Mouse (Mus musculus): ENCODE measurements around the gene Ift122.
"Not testable (repeated sequence)": the region's sequence is repeated elsewhere in the genome, so short reads cannot be mapped to it uniquely, and the experiment has no call there.

Ift122 gene

DNA sequence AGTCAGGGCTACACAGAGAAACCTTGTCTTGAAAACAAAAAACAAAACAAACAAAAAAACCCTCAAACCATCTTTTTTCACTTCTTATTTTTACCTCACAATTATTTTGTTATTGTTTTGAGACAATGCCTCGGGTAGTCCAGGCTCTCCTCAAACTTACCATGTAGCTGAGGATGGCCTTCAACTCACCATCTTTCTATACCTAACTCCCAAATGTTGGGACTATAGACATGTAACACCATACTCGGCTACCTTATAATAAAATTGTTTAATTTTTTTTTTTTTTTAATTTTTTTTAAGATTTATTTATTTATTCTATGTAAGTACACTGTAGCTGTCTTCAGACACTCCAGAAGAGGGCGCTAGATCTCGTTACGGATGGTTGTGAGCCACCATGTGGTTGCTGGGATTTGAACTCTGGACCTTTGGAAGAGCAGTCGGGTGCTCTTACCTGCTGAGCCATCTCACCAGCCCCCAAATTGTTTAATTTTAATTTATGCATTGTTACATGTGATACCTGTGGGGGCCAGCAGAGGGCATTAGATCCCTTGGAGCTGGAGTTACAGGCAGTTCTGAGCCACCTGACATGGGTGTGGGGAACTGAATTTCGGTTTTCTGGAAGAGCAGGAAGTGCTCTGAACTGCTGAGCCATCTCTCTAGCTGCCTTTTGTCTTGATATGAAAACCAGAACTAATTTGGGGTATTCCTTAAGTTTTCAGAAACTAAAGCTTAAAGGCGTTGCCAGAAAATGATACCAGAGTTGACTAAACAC, 6.4 kb upstream of the Ift122 start:
- peak; percentile 53 to 73 for DNase-seq

DNA sequence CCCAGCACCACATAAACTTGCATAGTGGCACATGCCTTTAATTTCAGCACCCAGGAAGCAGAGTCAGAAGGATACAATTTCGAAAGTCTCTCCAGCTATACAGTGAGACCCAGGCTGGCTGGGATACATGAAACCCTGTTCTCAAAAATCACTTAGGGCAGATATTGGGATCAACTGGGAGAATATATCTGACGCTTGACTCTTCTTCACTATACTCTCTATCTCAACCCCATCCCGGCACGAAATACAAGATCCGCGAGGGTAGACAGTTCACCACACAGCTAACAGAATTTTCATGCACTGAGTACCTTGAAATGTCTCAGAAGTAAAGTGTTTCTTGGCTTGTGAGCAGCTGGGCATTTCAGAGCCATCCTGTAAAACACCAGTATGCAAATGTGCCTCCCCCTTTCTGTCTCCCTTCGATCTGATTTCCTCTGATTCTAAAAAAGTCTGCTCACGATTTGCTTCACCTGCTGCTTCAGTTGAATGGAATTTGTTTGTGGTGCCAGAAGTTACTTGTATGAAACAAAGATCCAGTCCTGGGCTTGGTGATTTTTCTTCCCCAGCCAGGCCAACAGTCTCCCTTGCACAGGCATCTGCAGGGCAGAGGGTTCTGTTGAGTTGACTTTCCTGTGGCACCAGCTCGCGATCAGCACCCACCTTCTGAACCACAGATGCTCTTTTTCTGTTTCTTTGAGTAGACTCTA, 4.5 kb upstream of the Ift122 start:
- DNase-seq, result no peak

DNA sequence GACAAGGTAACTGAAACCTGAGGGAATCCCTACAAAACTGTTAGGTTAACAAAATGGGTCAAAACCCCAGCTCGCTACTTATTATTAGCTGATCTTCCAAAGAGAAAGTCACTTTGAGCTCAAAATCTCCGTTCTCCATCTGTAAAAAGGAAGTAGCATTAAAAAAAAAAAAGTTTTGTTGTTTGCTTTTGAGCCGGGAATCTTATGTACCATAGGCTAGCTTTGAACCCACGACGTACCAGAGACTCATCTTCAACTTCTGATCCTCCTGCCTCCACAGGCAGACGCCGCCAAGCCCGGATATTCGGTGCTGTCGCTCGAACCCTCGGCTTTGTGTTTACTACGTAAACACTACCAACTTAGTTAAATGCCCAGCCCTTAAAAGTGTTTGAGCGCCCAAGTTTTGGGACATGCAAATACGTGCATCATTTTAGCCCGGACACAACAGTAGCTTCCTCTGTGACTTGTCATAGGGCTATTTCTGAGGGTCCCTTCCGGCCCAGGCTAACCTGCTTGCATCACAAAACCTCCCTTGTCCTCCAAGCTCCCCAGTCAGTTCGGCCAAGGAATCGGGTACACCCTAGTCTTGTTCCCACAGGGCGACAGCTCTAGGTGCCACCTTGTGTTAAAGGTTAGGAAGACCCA, 702 bp upstream of the Ift122 start:
- DNase-seq, result no peak

DNA sequence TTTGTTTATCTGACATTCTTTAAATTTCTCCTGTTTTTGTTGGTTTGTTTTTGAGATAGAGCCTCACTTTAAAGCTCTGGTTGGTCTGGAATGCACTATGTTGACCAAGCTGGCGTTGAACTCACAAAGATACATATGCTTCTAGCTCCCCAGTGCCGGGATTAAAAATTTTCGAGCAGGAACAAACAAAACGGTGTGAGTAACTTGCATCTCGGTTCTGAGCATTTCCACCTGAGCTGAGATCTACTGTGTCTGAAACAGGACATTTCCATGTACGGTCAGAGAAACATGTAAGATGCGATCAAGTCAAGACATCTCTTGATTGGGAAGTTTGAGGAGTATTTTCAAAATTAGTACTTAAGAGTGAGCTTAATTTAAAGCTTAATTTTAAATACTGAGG, 715 bp downstream of the Ift122 start:
- DNase-seq, result no peak

DNA sequence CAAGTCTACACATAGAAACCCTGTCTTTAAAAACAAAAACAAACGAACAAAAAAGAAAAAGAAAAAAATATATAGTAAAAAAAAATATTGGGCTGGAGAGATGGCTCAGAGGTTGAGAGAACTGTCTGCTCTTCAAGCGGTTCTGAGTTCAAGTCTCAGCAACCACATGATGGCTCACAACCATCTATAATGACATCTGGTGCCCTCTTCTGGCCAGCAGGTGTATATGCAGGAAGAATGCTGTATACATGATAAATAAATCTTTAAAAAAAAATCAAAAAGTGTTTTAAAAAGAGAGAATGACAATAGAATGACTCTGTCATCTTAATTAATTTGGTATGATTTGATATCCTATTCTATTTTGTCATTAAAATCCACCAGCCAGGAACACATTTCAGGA, 1.2 kb downstream of the Ift122 start:
- peak in 1 of 2 experiments; percentile 34 for DNase-seq

DNA sequence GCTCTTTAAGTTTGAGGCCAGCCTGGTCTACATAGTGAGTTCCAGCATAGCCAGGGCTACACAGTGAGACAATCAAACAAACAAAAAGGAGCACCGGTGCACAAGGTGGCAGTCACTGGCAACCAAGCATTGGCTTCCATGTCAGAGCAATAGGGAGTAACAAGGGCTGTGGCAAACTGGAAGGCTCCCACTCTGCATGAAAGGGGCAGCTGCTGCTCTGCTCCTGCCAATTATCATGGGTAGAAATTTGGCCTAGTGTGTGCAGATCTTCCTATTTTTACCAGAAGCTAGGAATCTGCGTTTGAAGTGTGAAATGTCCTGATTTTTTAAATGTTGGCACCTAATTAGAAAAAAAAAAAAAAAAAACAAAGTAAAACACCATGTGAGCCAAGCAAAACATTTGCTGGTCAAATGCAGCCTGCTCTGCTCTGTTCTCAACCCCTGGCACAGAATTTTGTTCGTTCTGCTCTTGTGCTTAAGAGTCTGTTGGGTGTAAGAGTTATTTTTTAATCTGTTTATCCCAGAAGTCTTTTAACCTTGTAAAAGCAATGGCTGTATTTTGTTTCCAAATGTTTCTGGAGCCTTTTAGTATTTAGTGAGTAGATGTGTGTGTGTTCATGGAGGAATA, 2.6 kb downstream of the Ift122 start:
- no peak for DNase-seq

DNA sequence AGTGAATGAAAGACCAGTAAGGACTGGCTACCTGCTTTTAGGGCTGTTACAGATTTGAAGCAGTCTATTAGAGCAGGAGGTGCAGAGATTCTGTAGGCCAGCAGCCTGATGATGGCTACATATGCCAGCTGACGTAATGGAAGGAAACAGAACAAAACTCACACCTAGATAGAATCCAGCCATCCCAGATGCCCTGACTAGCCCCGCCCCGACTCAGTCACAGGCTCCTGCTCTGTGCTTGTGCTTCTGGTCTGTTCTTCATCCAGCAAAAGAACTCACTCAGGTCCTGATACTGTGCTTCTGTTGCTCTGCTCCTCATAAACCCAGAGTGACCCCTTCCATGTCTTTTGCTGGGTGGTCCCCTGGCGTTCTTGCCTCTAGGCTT, 3.1 kb downstream of the Ift122 start:
- no peak for DNase-seq

DNA sequence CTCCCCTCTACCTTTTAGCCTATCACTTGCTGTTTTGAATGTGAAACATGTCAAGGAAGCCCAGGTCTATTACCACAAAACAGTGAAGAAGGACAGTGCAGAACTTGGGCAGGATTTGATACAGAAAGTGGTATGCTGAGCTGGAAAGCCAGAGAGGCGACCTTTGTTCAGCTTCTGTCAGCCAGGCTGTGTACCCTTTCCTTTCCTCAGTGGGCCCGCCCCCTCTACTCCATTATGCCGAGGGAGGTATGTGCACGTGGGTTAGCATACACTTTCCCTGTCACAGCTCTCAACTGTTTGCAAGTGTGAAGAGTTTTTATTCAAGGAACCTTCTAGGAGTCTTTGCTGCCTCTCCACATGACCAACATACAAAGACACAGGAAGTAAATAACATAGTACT, 6.0 kb downstream of the Ift122 start:
- no peak for DNase-seq

DNA sequence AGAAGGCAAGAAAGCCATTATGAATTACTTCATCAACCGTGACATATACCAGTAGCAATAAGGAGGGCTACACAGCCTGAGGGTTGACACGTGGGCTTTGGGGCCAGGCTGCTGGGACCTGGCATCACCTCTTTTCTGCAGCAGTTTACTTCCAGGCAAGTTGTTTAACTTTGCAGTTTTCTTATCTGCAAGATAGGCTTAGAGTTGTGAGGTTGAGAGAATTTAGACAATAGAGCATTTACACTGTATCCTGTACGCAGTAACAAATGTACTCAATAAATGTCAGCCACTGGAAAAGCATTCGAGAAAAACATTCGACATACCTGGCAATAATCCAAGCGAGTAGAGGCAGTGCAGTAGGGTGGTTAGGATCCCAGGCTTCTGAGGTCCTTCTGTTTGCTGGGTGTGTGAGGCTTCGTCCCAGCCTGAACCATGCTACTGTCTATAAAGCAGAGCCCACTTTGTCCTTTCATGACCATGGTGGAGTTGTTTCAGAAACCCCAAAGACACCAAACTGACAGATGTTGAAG, 6.8 kb downstream of the Ift122 start:
- no peak for DNase-seq

DNA sequence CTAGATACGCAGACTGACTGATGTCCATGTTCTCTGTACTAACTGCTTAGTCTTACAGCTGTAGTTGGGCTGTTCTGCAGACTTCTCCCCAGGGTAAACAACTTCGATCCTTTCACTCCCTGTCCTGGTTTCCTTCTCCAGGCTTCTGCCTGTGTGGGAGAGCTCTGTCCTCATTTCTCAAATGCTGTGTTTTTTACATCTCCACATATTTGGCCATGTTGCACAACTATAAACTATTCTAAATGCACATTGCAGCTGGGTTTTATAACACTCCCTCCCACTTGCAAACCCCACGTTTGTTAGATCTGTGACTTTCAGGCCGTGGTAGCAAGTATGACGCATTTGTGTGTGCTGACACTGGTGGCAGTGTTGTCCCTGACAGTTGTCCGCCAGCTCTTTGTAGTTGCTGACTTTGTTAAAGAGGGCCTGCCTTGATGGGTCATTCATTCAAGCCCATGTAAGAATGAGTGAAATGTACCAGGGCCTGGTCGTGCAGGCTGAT, 10.1 kb downstream of the Ift122 start:
- no peak for DNase-seq

DNA sequence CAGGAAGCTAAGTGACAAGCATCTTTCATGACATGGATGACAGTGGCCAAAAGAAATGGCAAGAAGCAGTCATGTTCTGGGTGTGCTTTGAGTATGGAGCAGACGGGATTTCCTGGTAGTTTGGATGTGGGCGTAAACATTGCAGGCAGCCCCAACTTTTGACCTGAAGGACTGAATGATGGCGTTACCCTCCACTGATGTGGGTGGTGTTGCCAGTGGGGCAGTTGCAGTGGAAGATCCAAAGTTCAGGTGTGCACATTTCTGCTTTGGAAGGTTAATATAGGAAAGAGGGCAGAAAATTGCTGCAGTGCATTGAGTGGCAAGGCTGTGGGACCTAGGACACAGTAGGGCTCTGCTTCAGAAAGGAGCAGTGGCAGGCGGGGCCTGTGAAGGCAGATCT, 12.0 kb downstream of the Ift122 start:
- DNase-seq, result no peak

DNA sequence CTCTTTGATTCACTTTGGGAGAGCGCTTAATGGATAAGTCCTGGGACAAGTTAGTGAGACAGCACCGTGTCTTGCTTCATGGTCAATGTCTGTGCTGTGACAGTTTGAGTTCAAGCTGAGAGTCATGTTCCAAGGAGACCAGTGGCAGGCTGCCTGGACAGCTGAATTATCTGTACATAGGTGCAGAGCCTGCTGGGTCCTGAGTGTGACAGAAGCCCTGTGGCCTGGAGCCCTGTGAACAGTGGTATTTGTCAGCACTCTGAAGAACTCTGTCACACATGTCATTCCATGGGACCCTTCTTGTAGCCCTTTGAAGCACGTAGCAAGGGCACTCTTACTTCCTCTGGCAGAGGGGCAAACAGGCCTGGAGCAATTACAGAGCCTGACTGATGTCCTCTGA, 13.9 kb downstream of the Ift122 start:
- DNase-seq, result not testable (repeated sequence)

DNA sequence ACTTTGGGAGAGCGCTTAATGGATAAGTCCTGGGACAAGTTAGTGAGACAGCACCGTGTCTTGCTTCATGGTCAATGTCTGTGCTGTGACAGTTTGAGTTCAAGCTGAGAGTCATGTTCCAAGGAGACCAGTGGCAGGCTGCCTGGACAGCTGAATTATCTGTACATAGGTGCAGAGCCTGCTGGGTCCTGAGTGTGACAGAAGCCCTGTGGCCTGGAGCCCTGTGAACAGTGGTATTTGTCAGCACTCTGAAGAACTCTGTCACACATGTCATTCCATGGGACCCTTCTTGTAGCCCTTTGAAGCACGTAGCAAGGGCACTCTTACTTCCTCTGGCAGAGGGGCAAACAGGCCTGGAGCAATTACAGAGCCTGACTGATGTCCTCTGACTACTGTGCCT, 18.0 kb downstream of the Ift122 start:
- DNase-seq, result not testable (repeated sequence)

DNA sequence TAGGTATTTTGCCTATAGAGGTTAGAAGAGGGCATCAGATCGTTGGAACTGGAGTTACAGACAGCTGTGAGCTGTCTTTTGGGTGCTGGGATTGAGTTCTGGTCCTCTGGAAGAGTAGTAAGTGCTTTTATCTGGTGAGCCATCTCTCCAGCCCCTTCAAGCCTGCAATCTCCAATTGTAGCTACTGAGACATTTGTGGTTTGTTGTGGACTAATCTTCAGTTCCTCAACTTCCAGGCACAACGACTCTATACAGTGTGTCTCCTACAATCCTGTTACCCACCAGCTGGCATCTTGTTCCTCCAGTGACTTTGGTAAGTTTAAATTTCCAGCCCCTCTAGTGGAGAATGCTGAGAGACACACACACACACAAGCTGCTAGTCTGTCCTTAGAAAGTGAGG, 24.0 kb downstream of the Ift122 start:
- no peak for DNase-seq

DNA sequence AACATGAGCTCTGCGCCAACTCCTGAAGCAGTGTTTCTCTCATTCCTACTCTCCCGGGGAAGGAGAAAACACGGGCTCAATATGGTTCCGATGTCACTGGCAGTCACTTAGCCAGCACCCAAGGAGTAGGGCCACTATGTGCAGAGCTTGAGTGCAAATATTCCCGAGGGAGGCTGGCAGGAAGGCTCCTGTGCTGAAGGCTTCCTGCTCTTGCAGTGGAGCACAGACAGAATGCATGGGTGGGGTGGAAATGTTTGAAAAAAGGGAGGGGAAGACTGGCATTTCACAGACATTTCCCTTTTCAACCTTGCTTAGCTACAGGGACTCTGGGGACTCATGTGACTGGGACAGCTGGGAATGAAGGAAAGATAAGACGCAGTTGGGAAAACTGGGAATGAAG, 25.4 kb downstream of the Ift122 start:
- no peak for DNase-seq

DNA sequence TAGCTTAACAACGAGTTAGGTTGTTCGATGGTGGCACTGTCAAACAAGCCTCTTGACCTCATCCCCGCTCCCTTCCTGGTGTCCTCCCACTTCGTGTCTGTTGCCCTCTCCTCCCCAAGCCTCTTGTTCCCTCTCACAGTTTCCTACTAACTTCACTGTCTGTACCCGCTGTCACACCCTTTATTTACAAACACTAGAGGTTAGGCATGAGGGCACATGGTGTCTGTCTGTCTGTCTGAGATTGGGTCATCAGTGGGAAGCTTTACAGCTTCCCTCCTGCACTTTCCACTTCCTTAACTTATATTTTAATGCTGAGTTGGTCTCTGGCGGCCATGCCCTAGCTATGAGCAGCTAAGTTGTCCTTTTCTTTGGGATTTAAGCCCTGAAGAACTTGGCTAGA, 26.5 kb downstream of the Ift122 start:
- DNase-seq, result no peak

DNA sequence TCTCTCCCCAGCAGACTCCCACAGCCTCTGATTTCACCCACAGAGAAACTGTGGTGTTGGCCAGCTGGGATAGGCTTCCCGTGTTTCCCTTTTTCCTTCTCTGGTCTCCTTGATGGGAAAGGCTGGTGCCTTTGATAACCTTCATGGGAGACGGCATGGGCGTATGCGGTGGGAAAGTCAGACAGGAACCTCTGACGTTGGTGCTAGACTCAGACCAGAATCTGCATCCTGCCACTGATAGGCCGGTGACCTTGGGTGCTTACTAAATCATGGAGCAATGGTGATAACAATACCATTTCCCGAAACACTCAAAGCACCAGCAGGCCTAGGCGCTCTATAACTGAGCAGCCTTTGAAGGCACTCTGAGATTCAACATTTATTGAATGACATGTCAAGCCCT, 27.5 kb downstream of the Ift122 start:
- DNase-seq, result no peak

DNA sequence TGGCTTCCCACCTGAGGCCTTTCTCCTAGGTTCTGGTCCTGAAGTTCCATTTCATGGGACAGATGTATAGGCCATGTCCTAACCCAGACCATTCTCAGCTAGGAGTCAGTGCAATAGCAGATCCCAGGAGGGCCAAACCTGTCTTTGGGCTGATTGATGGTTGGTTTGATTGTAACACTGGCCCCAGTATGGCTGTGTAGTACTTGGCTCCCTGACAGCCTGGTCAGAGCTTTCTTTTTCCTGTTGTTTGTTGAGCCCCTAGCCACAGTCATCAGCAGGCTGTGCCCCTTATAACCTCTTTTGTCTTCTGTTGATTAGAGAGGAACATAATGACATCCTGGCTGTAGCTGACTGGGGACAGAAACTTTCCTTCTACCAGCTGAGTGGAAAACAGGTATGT, 30.7 kb downstream of the Ift122 start:
- DNase-seq, result no peak

DNA sequence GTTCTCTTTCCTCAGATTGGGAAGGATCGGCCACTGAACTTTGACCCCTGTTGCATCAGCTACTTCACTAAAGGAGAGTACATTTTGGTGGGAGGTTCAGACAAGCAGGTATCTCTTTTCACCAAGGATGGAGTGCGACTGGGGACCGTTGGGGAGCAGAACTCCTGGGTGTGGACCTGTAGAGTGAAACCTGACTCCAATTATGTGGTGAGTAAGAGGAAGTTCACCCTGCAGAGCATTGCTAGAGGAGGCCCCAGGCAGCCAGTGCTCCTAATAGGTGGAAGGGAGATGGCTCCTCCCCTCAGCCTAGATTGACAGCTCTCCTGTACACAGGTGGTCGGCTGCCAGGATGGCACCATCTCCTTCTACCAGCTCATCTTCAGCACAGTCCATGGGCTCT, 33.6 kb downstream of the Ift122 start:
- no peak for DNase-seq

DNA sequence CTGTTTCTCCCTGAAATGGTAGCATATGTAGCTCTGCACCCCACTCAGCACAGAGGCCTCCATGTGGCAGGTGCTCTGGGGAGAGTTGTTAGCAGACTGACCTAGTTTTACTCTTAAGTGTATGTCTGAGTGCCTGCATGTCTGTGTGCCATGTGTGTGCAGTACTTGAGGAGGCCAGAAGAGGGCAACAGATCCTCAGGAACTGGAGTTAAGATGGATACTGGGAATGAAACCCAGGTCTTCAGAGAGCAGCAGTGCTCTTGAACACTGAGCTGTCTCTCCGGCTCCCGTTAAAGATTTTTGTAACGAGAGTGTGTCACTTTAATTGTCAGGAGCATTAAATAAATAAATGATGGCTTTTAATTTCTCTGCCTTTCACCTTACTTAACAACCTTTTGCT, 35.0 kb downstream of the Ift122 start:
- DNase-seq, result peak in 1 of 2 experiments; percentile 31

DNA sequence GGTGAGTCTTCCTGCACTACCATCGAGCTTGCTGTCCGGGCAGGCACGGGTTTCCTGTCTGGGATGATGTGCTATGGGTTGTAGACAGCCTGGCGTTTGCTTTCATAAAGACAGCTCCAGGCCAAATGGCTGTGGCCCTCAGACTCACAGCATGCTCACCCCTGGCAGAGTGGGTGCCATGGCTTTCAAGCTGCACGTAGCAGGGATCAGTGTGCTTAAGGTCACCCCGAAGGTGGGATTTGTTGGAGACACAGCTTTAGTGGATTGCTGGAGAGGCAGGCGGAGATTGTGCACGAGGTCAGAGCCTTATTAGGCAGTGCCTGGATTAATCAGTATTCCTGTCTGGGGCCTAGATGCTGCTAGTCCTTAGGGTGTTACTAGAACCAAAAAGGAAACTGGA, 37.3 kb downstream of the Ift122 start:
- DNase-seq, result no peak

DNA sequence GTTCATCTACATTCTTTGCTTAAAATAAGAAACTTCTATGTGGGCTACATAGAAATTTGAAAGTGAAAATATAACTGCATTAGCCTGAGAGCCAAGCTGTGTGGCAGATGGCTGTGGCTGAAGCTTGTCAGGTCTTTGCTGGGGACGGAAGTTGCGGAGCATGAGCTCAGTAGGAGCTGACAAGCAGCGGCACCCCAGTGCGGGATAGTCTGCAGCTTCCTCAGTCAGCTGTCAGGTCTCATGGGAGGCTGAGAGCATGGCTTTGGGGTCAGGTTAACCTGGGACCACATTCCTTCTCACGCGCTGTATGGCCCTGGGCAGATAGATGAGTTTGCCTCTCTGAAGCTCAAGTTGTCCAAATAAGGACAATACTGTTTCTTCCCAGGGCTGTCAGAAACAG, 37.8 kb downstream of the Ift122 start:
- peak; percentile 50 to 52 for DNase-seq

DNA sequence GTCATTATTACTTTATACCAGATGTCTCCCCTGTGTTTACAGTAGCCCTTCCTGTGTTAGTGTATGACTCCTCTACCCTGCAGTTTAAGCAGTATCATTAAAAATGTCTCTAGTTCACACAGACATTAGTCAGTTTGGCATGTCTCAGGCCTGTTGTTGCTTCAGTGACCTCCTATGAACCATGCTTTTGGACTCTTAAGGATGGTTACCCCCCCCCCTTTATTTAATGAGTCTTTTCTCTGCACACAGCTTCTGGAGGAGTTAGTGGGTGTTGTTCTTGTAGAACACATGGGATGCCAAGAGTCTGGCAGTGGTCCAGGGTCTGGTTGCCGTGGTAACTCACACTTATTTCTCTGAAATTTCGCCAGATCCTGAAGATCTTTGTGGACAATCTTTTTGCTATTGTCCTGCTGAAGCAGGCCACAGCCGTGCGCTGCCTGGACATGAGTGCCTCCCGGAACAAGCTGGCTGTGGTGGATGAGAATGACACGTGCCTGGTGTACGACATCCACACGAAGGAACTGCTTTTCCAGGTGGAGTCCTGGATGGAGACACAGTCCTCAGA, 38.3 kb downstream of the Ift122 start:
- peak; percentile 53 to 75 for DNase-seq
